Mouse (Mus musculus): ENCODE measurements at regions not wholly inside any gene's neighbourhood (a gene's known extent, or its start where the extent isn't known, plus 50 kb on each side); places are given as distances from the start of the nearest gene placed in this dataset.

- no peak overlapping the region for H3K4me3 ChIP-seq (ENCODE audit: low read depth, low read length)
- no peaks in the 10 kb centered on the region for H3K9me3 ChIP-seq (ENCODE audit: control insufficient read depth, low read length)
- 68% methylated on average over 5 of the region's 5 CpGs for WGBS
- H3K4me1 ChIP-seq (ENCODE audit: control insufficient read depth, insufficient read depth, low read length) = no peaks in the 10 kb centered on the region
- ATAC-seq (ENCODE audit: low read depth) = no peak
- no peaks in the 10 kb centered on the region for H3K36me3 ChIP-seq (ENCODE audit: control insufficient read depth, insufficient read depth, low read length)
- no peak overlapping the region for H3K9ac ChIP-seq (replicated peaks; ENCODE audit: low read depth, low read length)
- H3K27ac ChIP-seq (ENCODE audit: low read depth, low read length) = no peak overlapping the region
- H3K4me2 ChIP-seq (ENCODE audit: low read depth, low read length) = no peak overlapping the region
- no peaks in the 10 kb centered on the region for H3K27me3 ChIP-seq (ENCODE audit: control insufficient read depth, insufficient read depth, low read length)
These were observed 168.2 kb downstream of the Cemip2 start for GRCm38 (mm10) chr19:21946262-21946922.

- no peaks in the 10 kb centered on the region for H3K27me3 ChIP-seq (ENCODE audit: control insufficient read depth, insufficient read depth, low read length)
- H3K36me3 ChIP-seq (ENCODE audit: control insufficient read depth, insufficient read depth, low read length) = no peaks in the 10 kb centered on the region
- no peak for ATAC-seq (ENCODE audit: low read depth)
- no peak overlapping the region for H3K4me2 ChIP-seq (ENCODE audit: low read depth, low read length)
- no peak overlapping the region for H3K9ac ChIP-seq (replicated peaks; ENCODE audit: low read depth, low read length)
- no peaks in the 10 kb centered on the region for H3K9me3 ChIP-seq (ENCODE audit: control insufficient read depth, low read length)
- no peaks in the 10 kb centered on the region for H3K4me1 ChIP-seq (ENCODE audit: control insufficient read depth, insufficient read depth, low read length)
- 90% methylated on average over 2 of the region's 2 CpGs for WGBS
- no peak overlapping the region for H3K27ac ChIP-seq (ENCODE audit: low read depth, low read length)
- no peak overlapping the region for H3K4me3 ChIP-seq (ENCODE audit: low read depth, low read length)
These were observed 169.9 kb downstream of the Cemip2 start for GRCm38 (mm10) chr19:21948030-21948429.

DNA sequence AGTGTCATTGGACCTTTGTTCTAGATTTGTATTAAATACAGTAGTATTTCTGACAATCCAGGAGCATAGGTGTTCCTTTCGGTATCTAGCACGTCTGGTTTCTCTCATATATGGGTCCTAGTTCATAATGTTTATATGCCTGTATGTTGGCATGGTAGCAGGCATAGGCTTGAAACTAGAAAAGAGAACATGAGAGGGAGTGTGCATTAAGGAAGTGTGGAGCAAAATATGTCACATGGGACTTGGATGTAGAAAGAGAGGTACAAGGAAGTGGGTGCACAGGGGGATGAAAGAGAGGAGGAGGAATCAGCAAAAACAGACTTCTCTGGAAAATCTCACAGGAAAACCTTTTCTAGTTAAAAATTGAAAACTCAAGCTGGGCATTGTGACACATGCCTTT, 176.2 kb upstream of the Trpm3 start:
- no peak for ATAC-seq (ENCODE audit: low read depth)
- Histone ChIP-seq H3K4me3 (ENCODE audit: low read depth, low read length) (no peak overlapping the region), H3K9ac (replicated peaks; ENCODE audit: low read depth, low read length) (no peak overlapping the region), H3K4me1 (ENCODE audit: control insufficient read depth, insufficient read depth, low read length) (no peaks in the 10 kb centered on the region), H3K36me3 (ENCODE audit: control insufficient read depth, insufficient read depth, low read length) (no peaks in the 10 kb centered on the region), H3K27ac (ENCODE audit: low read depth, low read length) (no peak overlapping the region), H3K27me3 (ENCODE audit: control insufficient read depth, insufficient read depth, low read length) (no peaks in the 10 kb centered on the region), H3K4me2 (ENCODE audit: low read depth, low read length) (no peak overlapping the region), H3K9me3 (ENCODE audit: control insufficient read depth, low read length) (no peaks in the 10 kb centered on the region)
- WGBS = 93% methylated on average over 2 of the region's 2 CpGs

DNA sequence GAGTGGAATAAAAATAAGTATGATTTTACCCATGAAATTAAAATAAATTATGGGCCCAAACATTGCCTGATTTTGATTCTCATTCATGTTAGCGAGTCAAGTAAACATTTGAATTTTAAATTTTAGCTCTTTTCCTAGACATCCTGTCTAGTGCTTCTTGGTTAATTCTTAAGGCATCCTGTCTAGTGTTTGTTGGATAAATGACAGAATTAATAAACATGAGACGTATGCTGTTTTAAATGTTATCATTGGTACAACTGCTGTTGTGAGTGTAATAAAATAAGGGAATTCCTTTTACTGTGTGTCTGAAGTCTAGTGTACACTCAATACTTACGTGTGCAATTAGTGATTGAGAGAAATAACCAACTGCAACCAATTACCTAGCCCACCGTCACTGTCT, 149.0 kb upstream of the Trpm3 start:
- H3K4me2 ChIP-seq (ENCODE audit: low read depth, low read length) = no peak overlapping the region
- H3K36me3 ChIP-seq (ENCODE audit: control insufficient read depth, insufficient read depth, low read length) = no peaks in the 10 kb centered on the region
- no peaks in the 10 kb centered on the region for H3K27me3 ChIP-seq (ENCODE audit: control insufficient read depth, insufficient read depth, low read length)
- no peak overlapping the region for H3K9ac ChIP-seq (replicated peaks; ENCODE audit: low read depth, low read length)
- H3K4me3 ChIP-seq (ENCODE audit: low read depth, low read length) = no peak overlapping the region
- ATAC-seq (ENCODE audit: low read depth) = no peak
- 86% methylated on average over 4 of the region's 4 CpGs for WGBS
- H3K27ac ChIP-seq (ENCODE audit: low read depth, low read length) = no peak overlapping the region
- H3K9me3 ChIP-seq (ENCODE audit: control insufficient read depth, low read length) = no peaks in the 10 kb centered on the region
- no peaks in the 10 kb centered on the region for H3K4me1 ChIP-seq (ENCODE audit: control insufficient read depth, insufficient read depth, low read length)

DNA sequence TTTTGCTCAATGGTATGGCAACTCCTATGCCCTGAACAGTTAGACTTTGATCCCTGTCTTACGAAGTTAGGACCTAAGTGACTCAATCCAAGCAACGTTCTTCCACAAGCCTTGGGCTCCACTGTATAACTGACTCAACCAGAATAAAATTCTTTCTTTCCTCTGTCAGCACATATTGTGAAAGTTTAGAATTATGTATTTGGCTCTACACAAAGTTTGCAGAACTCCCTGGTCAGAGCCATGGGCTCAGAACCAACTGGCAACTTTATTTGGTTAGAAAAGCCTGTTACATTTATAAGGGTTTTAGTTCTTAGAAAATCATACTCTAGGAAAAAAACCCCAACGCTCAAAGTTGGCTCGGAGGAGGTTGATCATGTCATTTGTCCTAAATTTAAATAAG, 147.9 kb upstream of the Trpm3 start:
- Histone ChIP-seq H3K4me3 (ENCODE audit: low read depth, low read length) (no peak overlapping the region), H3K9ac (replicated peaks; ENCODE audit: low read depth, low read length) (no peak overlapping the region), H3K27me3 (ENCODE audit: control insufficient read depth, insufficient read depth, low read length) (no peaks in the 10 kb centered on the region), H3K27ac (ENCODE audit: low read depth, low read length) (no peak overlapping the region), H3K9me3 (ENCODE audit: control insufficient read depth, low read length) (no peaks in the 10 kb centered on the region), H3K36me3 (ENCODE audit: control insufficient read depth, insufficient read depth, low read length) (no peaks in the 10 kb centered on the region), H3K4me2 (ENCODE audit: low read depth, low read length) (no peak overlapping the region), H3K4me1 (ENCODE audit: control insufficient read depth, insufficient read depth, low read length) (no peaks in the 10 kb centered on the region)
- WGBS = 89% methylated on average over 4 of the region's 4 CpGs
- no peak for ATAC-seq (ENCODE audit: low read depth)

DNA sequence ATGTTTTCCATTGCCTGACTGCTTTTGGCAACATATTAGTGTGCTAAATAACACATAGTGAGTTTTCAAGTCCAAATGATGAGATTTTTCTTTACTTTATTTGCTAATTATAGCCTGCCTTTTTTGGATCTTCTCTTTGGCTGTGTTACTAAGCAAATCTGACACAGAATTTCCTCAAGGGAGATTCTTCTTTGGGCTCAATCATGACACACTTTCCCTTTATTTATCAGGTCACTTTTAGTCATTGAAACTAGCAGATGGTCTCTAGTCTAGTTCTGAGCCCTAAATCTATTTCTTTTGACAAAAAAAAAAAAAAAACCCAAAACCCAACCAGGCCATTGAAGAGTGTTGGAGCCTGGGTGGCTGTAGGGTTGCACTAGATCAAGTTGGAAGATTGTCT, 147.4 kb upstream of the Trpm3 start:
- Histone ChIP-seq H3K27me3 (ENCODE audit: control insufficient read depth, insufficient read depth, low read length) (no peaks in the 10 kb centered on the region), H3K4me1 (ENCODE audit: control insufficient read depth, insufficient read depth, low read length) (no peaks in the 10 kb centered on the region), H3K9ac (replicated peaks; ENCODE audit: low read depth, low read length) (no peak overlapping the region), H3K4me2 (ENCODE audit: low read depth, low read length) (no peak overlapping the region), H3K4me3 (ENCODE audit: low read depth, low read length) (no peak overlapping the region), H3K9me3 (ENCODE audit: control insufficient read depth, low read length) (no peaks in the 10 kb centered on the region), H3K36me3 (ENCODE audit: control insufficient read depth, insufficient read depth, low read length) (no peaks in the 10 kb centered on the region), H3K27ac (ENCODE audit: low read depth, low read length) (no peak overlapping the region)
- no peak for ATAC-seq (ENCODE audit: low read depth)

DNA sequence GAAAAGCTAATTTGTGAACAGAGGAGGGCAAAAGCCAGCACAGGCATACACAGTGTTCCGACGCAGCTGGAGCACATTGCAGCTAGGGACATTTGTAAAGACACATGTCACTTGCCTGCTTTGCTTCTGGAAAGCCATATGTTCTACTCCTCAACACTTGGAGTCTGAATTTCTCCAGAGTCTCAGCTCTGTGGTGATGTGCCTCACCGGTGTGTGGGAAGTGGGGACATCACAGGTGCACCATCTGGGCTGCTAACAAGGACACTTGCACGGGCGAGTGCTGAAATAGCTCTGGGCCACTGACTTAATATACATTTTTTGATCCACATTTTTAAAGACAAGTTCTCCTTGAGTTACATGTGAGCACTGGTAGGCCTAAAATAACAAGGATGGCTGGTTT, 139.2 kb upstream of the Trpm3 start:
- H3K9me3 ChIP-seq (ENCODE audit: control insufficient read depth, low read length) = no peaks in the 10 kb centered on the region
- no peaks in the 10 kb centered on the region for H3K36me3 ChIP-seq (ENCODE audit: control insufficient read depth, insufficient read depth, low read length)
- no peak for ATAC-seq (ENCODE audit: low read depth)
- 86% methylated on average over 5 of the region's 5 CpGs for WGBS
- no peak overlapping the region for H3K4me2 ChIP-seq (ENCODE audit: low read depth, low read length)
- H3K9ac ChIP-seq (replicated peaks; ENCODE audit: low read depth, low read length) = no peak overlapping the region
- H3K27me3 ChIP-seq (ENCODE audit: control insufficient read depth, insufficient read depth, low read length) = no peaks in the 10 kb centered on the region
- H3K4me3 ChIP-seq (ENCODE audit: low read depth, low read length) = no peak overlapping the region
- H3K27ac ChIP-seq (ENCODE audit: low read depth, low read length) = no peak overlapping the region
- no peaks in the 10 kb centered on the region for H3K4me1 ChIP-seq (ENCODE audit: control insufficient read depth, insufficient read depth, low read length)

- no peak overlapping the region for H3K27ac ChIP-seq (ENCODE audit: low read depth, low read length)
- H3K36me3 ChIP-seq (ENCODE audit: control insufficient read depth, insufficient read depth, low read length) = no peaks in the 10 kb centered on the region
- no peak overlapping the region for H3K4me3 ChIP-seq (ENCODE audit: low read depth, low read length)
- H3K27me3 ChIP-seq (ENCODE audit: control insufficient read depth, insufficient read depth, low read length) = no peaks in the 10 kb centered on the region
- no peak overlapping the region for H3K4me2 ChIP-seq (ENCODE audit: low read depth, low read length)
- peak; percentile 76; the same call in 1 of the 2 replicates for ATAC-seq (ENCODE audit: low read depth)
- 61% methylated on average over 13 of the region's 13 CpGs for WGBS
- H3K9me3 ChIP-seq (ENCODE audit: control insufficient read depth, low read length) = no peaks in the 10 kb centered on the region
- no peaks in the 10 kb centered on the region for H3K4me1 ChIP-seq (ENCODE audit: control insufficient read depth, insufficient read depth, low read length)
- no peak overlapping the region for H3K9ac ChIP-seq (replicated peaks; ENCODE audit: low read depth, low read length)
These were observed 130.6 kb upstream of the Trpm3 start for GRCm38 (mm10) chr19:22008053-22008935.

DNA sequence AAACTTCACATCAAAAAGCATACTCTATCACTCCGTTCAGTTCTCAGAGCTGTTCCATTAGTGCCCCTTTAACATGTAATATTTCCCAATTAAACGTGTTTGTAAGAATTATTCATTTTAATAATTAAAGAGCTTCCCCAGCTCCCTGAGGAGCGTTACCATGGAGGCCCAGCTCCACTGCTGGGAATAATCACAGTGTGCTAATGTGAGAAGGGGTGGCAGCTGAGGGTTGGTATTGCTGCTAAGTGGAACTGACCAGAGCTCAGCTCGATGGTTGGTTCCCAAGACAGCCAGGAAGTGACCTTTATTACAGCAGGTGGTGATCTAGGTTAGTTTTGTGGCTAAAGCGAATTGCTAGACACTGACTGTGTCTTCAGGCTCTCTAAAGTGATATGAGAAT, 128.6 kb upstream of the Trpm3 start:
- 62% methylated on average over 5 of the region's 5 CpGs for WGBS
- H3K9ac ChIP-seq (replicated peaks; ENCODE audit: low read depth, low read length) = no peak overlapping the region
- no peaks in the 10 kb centered on the region for H3K9me3 ChIP-seq (ENCODE audit: control insufficient read depth, low read length)
- no peak overlapping the region for H3K4me2 ChIP-seq (ENCODE audit: low read depth, low read length)
- H3K36me3 ChIP-seq (ENCODE audit: control insufficient read depth, insufficient read depth, low read length) = no peaks in the 10 kb centered on the region
- H3K27ac ChIP-seq (ENCODE audit: low read depth, low read length) = no peak overlapping the region
- no peaks in the 10 kb centered on the region for H3K27me3 ChIP-seq (ENCODE audit: control insufficient read depth, insufficient read depth, low read length)
- H3K4me3 ChIP-seq (ENCODE audit: low read depth, low read length) = no peak overlapping the region
- H3K4me1 ChIP-seq (ENCODE audit: control insufficient read depth, insufficient read depth, low read length) = no peaks in the 10 kb centered on the region
- 0 out of 2 replicates have a peak, but pooled peaks have one; percentile 55 for ATAC-seq (ENCODE audit: low read depth)
